Mouse (Mus musculus) MEL (cell line): Measurements from ENCODE around the gene Tsr2. TPM values are rescaled to one million over a fixed set of nuclear protein-coding genes. Genes with fewer than 3 reads are reported as not detected.

Source experiments
- DNase-seq: peaks from one replicate; pipeline ENCODE4 v3.0.0; 2011; ENCODE audit warnings: low read depth, low spot score
- H3K27ac ChIP-seq: 2 replicates; pipeline ENCODE4 v1.5.1; 2012; ENCODE audit warnings: low read depth, mild to moderate bottlenecking, control low read depth, low read length, moderate library complexity; ENCODE audit not compliant: control insufficient read depth
- H3K27me3 ChIP-seq, 2 experiments: fragments of 150-350 bp in 1 of 2; sonication (generic) in 1 of 2; 2 replicates each; pipeline ENCODE4 v1.6.1; 2012; ENCODE audit warnings: low read length in 2 of 2, mild to moderate bottlenecking in 2 of 2, improper control_type of control experiment in 1 of 2, moderate library complexity in 1 of 2; ENCODE audit not compliant: insufficient read depth in 2 of 2, control insufficient read depth in 1 of 2
- H3K36me3 ChIP-seq, 2 experiments: 2 replicates each; pipeline ENCODE4 v1.6.1; 2012 to 2014; ENCODE audit warnings: low read length in 2 of 2, improper control_type of control experiment in 1 of 2, inconsistent platforms in 1 of 2, mild to moderate bottlenecking in 1 of 2; ENCODE audit not compliant: insufficient read depth in 2 of 2, control insufficient read depth in 1 of 2
- H3K4me1 ChIP-seq, 2 experiments: fragments of 150-350 bp in 1 of 2; sonication (generic) in 1 of 2; 2 replicates each; pipeline ENCODE4 v1.6.1; 2012; ENCODE audit warnings: low read length in 2 of 2, improper control_type of control experiment in 1 of 2, mild to moderate bottlenecking in 1 of 2; ENCODE audit not compliant: insufficient read depth in 2 of 2, control insufficient read depth in 1 of 2
- H3K4me3 ChIP-seq, 2 experiments: fragments of 150-350 bp in 1 of 2; sonication (generic) in 1 of 2; 2 replicates each; pipeline ENCODE4 v1.5.1; 2012; ENCODE audit warnings: low read depth in 2 of 2, low read length in 2 of 2, mild to moderate bottlenecking in 2 of 2, moderate library complexity in 2 of 2, control low read depth in 1 of 2, improper control_type of control experiment in 1 of 2; ENCODE audit not compliant: control insufficient read depth in 1 of 2, insufficient read depth in 1 of 2
- H3K79me2 ChIP-seq: 2 replicates; pipeline ENCODE4 v1.6.1; 2012; ENCODE audit warnings: mild to moderate bottlenecking, low read length, moderate library complexity; ENCODE audit not compliant: control insufficient read depth, poor library complexity, insufficient read depth
- H3K9ac ChIP-seq: 2 replicates; pipeline ENCODE4 v1.6.1; 2012; ENCODE audit warnings: low read depth, mild to moderate bottlenecking, control low read depth, low read length, moderate library complexity; ENCODE audit not compliant: control insufficient read depth, poor library complexity, severe bottlenecking
- H3K9me3 ChIP-seq: fragments of 150-350 bp; sonication (generic); replicated peaks from 2 replicates; pipeline ENCODE4 v1.6.1; 2012; ENCODE audit warnings: mild to moderate bottlenecking, low read length, improper control_type of control experiment, moderate library complexity; ENCODE audit not compliant: insufficient read depth
- CHD1 ChIP-seq: IDR thresholded peaks from 2 replicates; pipeline ENCODE4 v1.6.1; 2012; ENCODE audit warnings: low read depth, mild to moderate bottlenecking, inconsistent platforms, low read length, improper control_type of control experiment
- CTCF ChIP-seq, 3 experiments: IDR thresholded peaks in 2 of 3; conservative IDR thresholded peaks in 1 of 3; 2 replicates each; pipeline ENCODE4 v1.5.1; 2011 to 2012; ENCODE audit warnings: low read length in 3 of 3, low read depth in 2 of 3, mild to moderate bottlenecking in 2 of 3, improper control_type of control experiment in 1 of 3, inconsistent platforms in 1 of 3, mixed read lengths in 1 of 3, moderate library complexity in 1 of 3; ENCODE audit not compliant: control insufficient read depth in 1 of 3, insufficient read depth in 1 of 3, poor library complexity in 1 of 3, severe bottlenecking in 1 of 3
- ELF1 ChIP-seq: IDR thresholded peaks from 2 replicates; pipeline ENCODE4 v1.6.1; 2014; ENCODE audit warnings: low read depth, mild to moderate bottlenecking, inconsistent platforms, low read length, improper control_type of control experiment, moderate library complexity
- EP300 ChIP-seq, 2 experiments: IDR thresholded peaks; 2 replicates each; pipeline ENCODE4 v1.6.1; 2011; ENCODE audit warnings: improper control_type of control experiment in 2 of 2, low read length in 2 of 2, low read depth in 1 of 2, mild to moderate bottlenecking in 1 of 2
- ETS1 ChIP-seq: IDR thresholded peaks from 2 replicates; pipeline ENCODE4 v1.6.1; 2012; ENCODE audit warnings: low read depth, mild to moderate bottlenecking, inconsistent platforms, low read length, improper control_type of control experiment, moderate library complexity
- GABPA ChIP-seq: IDR thresholded peaks from 2 replicates; pipeline ENCODE4 v1.6.1; 2012; ENCODE audit warnings: low read depth, mild to moderate bottlenecking, inconsistent platforms, low read length, improper control_type of control experiment, moderate library complexity
- GATA1 ChIP-seq: IDR thresholded peaks from 2 replicates; pipeline ENCODE4 v1.6.1; 2011; ENCODE audit warnings: low read depth, low read length, improper control_type of control experiment
- JUND ChIP-seq: IDR thresholded peaks from 2 replicates; pipeline ENCODE4 v1.6.1; 2011; ENCODE audit warnings: low read depth, mild to moderate bottlenecking, improper control_type of control experiment, low read length
- MAX ChIP-seq: IDR thresholded peaks from 2 replicates; pipeline ENCODE4 v1.6.1; 2011; ENCODE audit warnings: low read length, improper control_type of control experiment
- MEF2A ChIP-seq: IDR thresholded peaks from 2 replicates; pipeline ENCODE4 v1.6.1; 2014; ENCODE audit warnings: low read depth, mild to moderate bottlenecking, inconsistent platforms, low read length, improper control_type of control experiment; ENCODE audit not compliant: poor library complexity, insufficient replicate concordance, severe bottlenecking; ENCODE audit errors: extremely low read depth
- MXI1 ChIP-seq: IDR thresholded peaks from 2 replicates; pipeline ENCODE4 v1.6.1; 2011; ENCODE audit warnings: mild to moderate bottlenecking, low read depth, low read length, improper control_type of control experiment
- MYC ChIP-seq: IDR thresholded peaks from 2 replicates; pipeline ENCODE4 v1.6.1; 2011; ENCODE audit warnings: low read depth, mild to moderate bottlenecking, low read length, improper control_type of control experiment, moderate library complexity
- NELFE ChIP-seq: IDR thresholded peaks from 2 replicates; pipeline ENCODE4 v1.6.1; 2011; ENCODE audit warnings: low read depth, low read length, improper control_type of control experiment
- NRF1 ChIP-seq: IDR thresholded peaks from 2 replicates; pipeline ENCODE4 v1.6.1; 2014; ENCODE audit warnings: low read depth, mild to moderate bottlenecking, inconsistent platforms, low read length, improper control_type of control experiment, moderate library complexity; ENCODE audit not compliant: poor library complexity, insufficient read depth, severe bottlenecking
- SIN3A ChIP-seq: IDR thresholded peaks from 2 replicates; pipeline ENCODE4 v1.6.1; 2012; ENCODE audit warnings: low read length, improper control_type of control experiment, inconsistent platforms
- TAL1 ChIP-seq: IDR thresholded peaks from 2 replicates; pipeline ENCODE4 v1.6.1; 2012; ENCODE audit warnings: mild to moderate bottlenecking, inconsistent platforms, low read length, moderate library complexity, mixed read lengths
- TBP ChIP-seq: IDR thresholded peaks from 2 replicates; pipeline ENCODE4 v1.8.0; 2011; ENCODE audit warnings: low read depth, low read length, improper control_type of control experiment
- TCF12 ChIP-seq: IDR thresholded peaks from 2 replicates; pipeline ENCODE4 v1.6.1; 2014; ENCODE audit warnings: low read depth, mild to moderate bottlenecking, inconsistent platforms, low read length, improper control_type of control experiment, moderate library complexity
- UBTF ChIP-seq: IDR thresholded peaks from 2 replicates; pipeline ENCODE4 v1.6.1; 2012; ENCODE audit warnings: low read depth, mild to moderate bottlenecking, inconsistent platforms, low read length, improper control_type of control experiment, moderate library complexity, borderline replicate concordance; ENCODE audit not compliant: insufficient read depth
- USF1 ChIP-seq: IDR thresholded peaks from 2 replicates; pipeline ENCODE4 v1.6.1; 2014; ENCODE audit warnings: low read depth, mild to moderate bottlenecking, inconsistent platforms, low read length, improper control_type of control experiment, moderate library complexity
- ZC3H11A ChIP-seq: IDR thresholded peaks from 2 replicates; pipeline ENCODE4 v1.6.1; 2012; ENCODE audit warnings: low read depth, mild to moderate bottlenecking, inconsistent platforms, low read length, improper control_type of control experiment
- ZNF384 ChIP-seq: IDR thresholded peaks from 2 replicates; pipeline ENCODE4 v1.6.1; 2012; ENCODE audit warnings: low read depth, mild to moderate bottlenecking, inconsistent platforms, low read length, improper control_type of control experiment
- polyA plus RNA-seq, 2 experiments: library from polyadenylated mRNA; stranded (reverse) in 1 of 2; unstranded in 1 of 2; fragments of >175 nt in 1 of 2; fragments of >200 nt in 1 of 2; gene quantifications; 2 replicates each; pipeline versions ENCODE4 v1.2.1 to v1.2.4; 2012; ENCODE audit warnings: low replicate concordance in 2 of 2, low read depth in 1 of 2; ENCODE audit not compliant: insufficient read length in 2 of 2, insufficient read depth in 1 of 2, missing spikeins in 1 of 2
- total RNA-seq: library from RNA; depleted of rRNA; stranded (reverse); fragments of 300-350 nt; gene quantifications from 2 replicates; pipeline ENCODE4 v1.2.3, GENCODE M21; 2012

The Tsr2 gene
- total and polyA plus RNA-seq, 3 experiments = 61.9 to 143 (median 106) TPM

GRCm38 (mm10) chrX:151076941-151077485 lies 19.3 kb downstream of the Tsr2 start:
- DNase-seq = no peak
- Histone ChIP-seq H3K79me2 (no peaks in the 10 kb centered on the region), H3K9ac (no peak overlapping the region), H3K9me3 (no peaks in the 10 kb centered on the region), H3K36me3 (no peaks in the 10 kb centered on the region), H3K4me1 (no peaks in the 10 kb centered on the region), H3K27ac (no peak overlapping the region), H3K27me3 (no peaks in the 10 kb centered on the region), H3K4me3 (no peak overlapping the region)
- TF ChIP-seq JUND = no peak
- TF ChIP-seq NELFE = no peak
- no peak for TF ChIP-seq MEF2A
- no peak for TF ChIP-seq MYC
- no peak for TF ChIP-seq TAL1
- no peak for TF ChIP-seq CHD1
- no peak for TF ChIP-seq USF1
- no peak for TF ChIP-seq MXI1
- no peak for TF ChIP-seq GABPA
- no peak for TF ChIP-seq EP300 (IDR thresholded peaks at IDR 0.05; ENCODE audit: low read depth in 1 of 2, low read length in 2 of 2)

- Histone ChIP-seq H3K27ac (no peak overlapping the region), H3K4me1 (no peaks in the 10 kb centered on the region), H3K9me3 (no peaks in the 10 kb centered on the region), H3K4me3 (no peak overlapping the region), H3K79me2 (no peaks in the 10 kb centered on the region), H3K36me3 (no peaks in the 10 kb centered on the region), H3K9ac (no peak overlapping the region), H3K27me3 (no peaks in the 10 kb centered on the region)
- no peak for DNase-seq
- TF ChIP-seq ZC3H11A (no peak), ZNF384 (no peak), MAX (no peak), TBP (no peak), UBTF (no peak), CHD1 (no peak), CTCF (IDR thresholded peaks at IDR 0.05 in 2 of 3, conservative IDR thresholded peaks at IDR 0.05 in 1 of 3; ENCODE audit: control insufficient read depth in 1 of 3, insufficient read depth in 1 of 3, low read depth in 2 of 3, low read length in 3 of 3, poor library complexity in 1 of 3, severe bottlenecking in 1 of 3) (no peak), TCF12 (no peak), GATA1 (no peak), ELF1 (no peak), SIN3A (no peak), ETS1 (no peak), NRF1 (no peak)
Measured at GRCm38 (mm10) chrX:151076007-151076406, 20.3 kb downstream of the Tsr2 start.
